Comparison of ENCODE assay signal across 8 mouse cellular contexts in the genomic region with DNA sequence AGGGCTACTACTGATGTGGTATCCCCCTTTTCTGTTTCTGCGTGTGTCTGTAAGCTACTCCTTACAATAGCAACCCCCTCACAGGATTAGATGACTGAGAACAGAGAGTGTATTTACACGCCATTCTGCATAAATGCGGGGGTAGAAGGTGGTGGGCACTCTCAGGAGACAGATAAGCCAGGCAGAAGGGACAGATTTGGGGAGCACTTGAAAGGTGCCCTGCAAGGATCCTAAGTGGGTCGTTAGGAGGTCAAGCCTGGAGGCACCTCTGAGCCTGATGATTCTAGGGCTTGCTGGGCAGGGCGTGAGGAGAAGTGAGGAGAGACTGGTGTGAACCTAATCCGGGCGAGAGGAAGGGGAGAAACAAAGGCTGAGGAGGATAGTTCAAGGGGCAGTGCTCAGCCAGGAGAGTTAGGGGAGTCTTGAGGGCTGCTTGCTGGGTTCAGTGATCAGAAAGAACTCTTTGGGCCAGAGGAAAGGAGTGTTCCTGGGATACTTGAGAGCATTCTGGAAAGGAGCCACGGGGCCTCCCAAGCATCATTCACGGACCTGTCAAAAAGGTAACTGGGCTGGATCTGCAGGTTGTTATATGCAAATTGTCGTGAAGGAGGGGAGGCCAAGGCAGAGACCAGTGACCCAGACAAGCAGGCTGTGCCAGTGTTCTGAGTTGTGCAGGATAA. TPM values are rescaled to one million over a fixed set of nuclear protein-coding genes. Genes with fewer than 3 reads are reported as not detected.
DNase-seq lines count a peak whose midpoint lies in the region; ATAC-seq and TF ChIP-seq lines count a peak whose summit lies in the region.

No protein-coding gene starts in this region.

- H3K79me2 ChIP-seq in CH12.LX (replicated peaks; ENCODE audit: control insufficient read depth, extremely low read depth, insufficient read depth, poor library complexity, severe bottlenecking) = no peaks in the 10 kb centered on the region

- peaks cover 24 to 39% of the 10 kb centered on the region in 2 experiments for H3K36me3 ChIP-seq in CH12.LX (replicated peaks in 1 of 2; ENCODE audit: control insufficient read depth in 1 of 2, insufficient read depth in 1 of 2, low read length in 1 of 2)
- peaks cover 30% of the 10 kb centered on the region for H3K36me3 ChIP-seq in forebrain, embryonic 14.5 days (ENCODE audit: control insufficient read depth, insufficient read depth, low read length)
- H3K36me3 ChIP-seq in limb, embryonic 10.5 days = peaks cover 37% of the 10 kb centered on the region
- peaks cover 32% of the 10 kb centered on the region for H3K36me3 ChIP-seq in midbrain, embryonic 14.5 days (ENCODE audit: control insufficient read depth, insufficient read depth, low read length)

- TF ChIP-seq EP300 in CH12.LX (IDR thresholded peaks at IDR 0.05; ENCODE audit: low read length) = no peak

- in situ Hi-C loops in CH12.LX (cut with MboI; ENCODE audit: low pct_ligation_motif_present, low pct_unique_long_range_greater_than_20kb, low sequenced_read_pairs) = no loop called here

- H3K27ac ChIP-seq in CH12.LX (ENCODE audit: insufficient read depth, low read depth) = no peak overlapping the region
- H3K27ac ChIP-seq in forebrain, embryonic 14.5 days (ENCODE audit: low read depth, low read length) = no peak overlapping the region
- peak overlapping the region; percentile 85 for H3K27ac ChIP-seq in limb, embryonic 10.5 days
- H3K27ac ChIP-seq in midbrain, embryonic 14.5 days (replicated peaks; ENCODE audit: low read depth, low read length) = peak overlapping the region; percentile 17; the same call in 1 of the 2 replicates

- no peak for TF ChIP-seq POLR2A in CH12.LX (IDR thresholded peaks at IDR 0.05; ENCODE audit: low read depth, low read length)

- H3K4me1 ChIP-seq in CH12.LX (ENCODE audit: control insufficient read depth in 1 of 2, insufficient read depth in 2 of 2) = peaks cover 21 to 41% of the 10 kb centered on the region in 2 experiments; a peak in 3 of 4 replicates
- peaks cover 3% of the 10 kb centered on the region; the same call in 1 of the 2 replicates for H3K4me1 ChIP-seq in forebrain, embryonic 14.5 days (ENCODE audit: control insufficient read depth, insufficient read depth, low read length)
- peaks cover 12% of the 10 kb centered on the region for H3K4me1 ChIP-seq in limb, embryonic 10.5 days
- H3K4me1 ChIP-seq in midbrain, embryonic 14.5 days (ENCODE audit: control insufficient read depth, insufficient read depth, low read length) = peaks cover 8% of the 10 kb centered on the region

- H3K9ac ChIP-seq in CH12.LX (ENCODE audit: insufficient read depth, low read depth) = peak overlapping the region; percentile 81
- H3K9ac ChIP-seq in forebrain, embryonic 14.5 days (ENCODE audit: low read length) = peak overlapping the region; percentile 72
- H3K9ac ChIP-seq in midbrain, embryonic 14.5 days (replicated peaks; ENCODE audit: low read length) = peak overlapping the region; percentile 66

- no peak for TF ChIP-seq CTCF in CH12.LX (conservative IDR thresholded peaks at IDR 0.05 in 1 of 2, IDR thresholded peaks at IDR 0.05 in 1 of 2; ENCODE audit: low read depth in 2 of 2, low read length in 2 of 2)

- TF ChIP-seq RAD21 in CH12.LX (IDR thresholded peaks at IDR 0.05; ENCODE audit: low read depth, low read length) = no peak

- peak overlapping the region; percentile 92 for H3K4me2 ChIP-seq in CH12.LX (ENCODE audit: insufficient read depth, low read depth, poor library complexity, severe bottlenecking)
- peak overlapping the region; percentile 70 for H3K4me2 ChIP-seq in forebrain, embryonic 14.5 days (ENCODE audit: low read length)
- H3K4me2 ChIP-seq in midbrain, embryonic 14.5 days (ENCODE audit: low read length) = peak overlapping the region; percentile 87

- WGBS in forebrain, embryonic 14.5 days = 13% methylated on average over 10 of the region's 10 CpGs
- 18% methylated on average over 10 of the region's 10 CpGs for WGBS in limb, embryonic 10.5 days
- WGBS in midbrain, embryonic 14.5 days = 14% methylated on average over 10 of the region's 10 CpGs

- dilution Hi-C loops in CH12.LX (cut with MboI; ENCODE audit: extremely low pct_ligation_motif_present, extremely low pct_unique_long_range_greater_than_20kb, low sequenced_read_pairs) = no loop called here

- ATAC-seq in forebrain, embryonic 14.5 days = no peak; the same call in 1 of the 2 replicates
- ATAC-seq in midbrain, embryonic 14.5 days (ENCODE audit: low FRiP score, low TSS enrichment) = no peak
- no peak for ATAC-seq in granulocyte monocyte progenitor cell, adult 5-6 weeks (replicated peaks; ENCODE audit: poor library complexity, severe bottlenecking)

- H3K27me3 ChIP-seq in CH12.LX (replicated peaks) = no peaks in the 10 kb centered on the region
- H3K27me3 ChIP-seq in forebrain, embryonic 14.5 days (replicated peaks; ENCODE audit: control insufficient read depth, insufficient read depth, low read length) = no peaks in the 10 kb centered on the region
- H3K27me3 ChIP-seq in limb, embryonic 10.5 days (ENCODE audit: low read depth, poor library complexity, severe bottlenecking) = no peaks in the 10 kb centered on the region
- no peaks in the 10 kb centered on the region for H3K27me3 ChIP-seq in midbrain, embryonic 14.5 days (ENCODE audit: control insufficient read depth, insufficient read depth, low read length)

- peaks cover 12% of the 10 kb centered on the region for H3K9me3 ChIP-seq in CH12.LX (replicated peaks; ENCODE audit: low read length)
- H3K9me3 ChIP-seq in forebrain, embryonic 14.5 days (replicated peaks; ENCODE audit: control insufficient read depth, low read length) = no peaks in the 10 kb centered on the region
- H3K9me3 ChIP-seq in limb, embryonic 10.5 days (replicated peaks) = no peaks in the 10 kb centered on the region; the same call in 1 of the 2 replicates
- H3K9me3 ChIP-seq in midbrain, embryonic 14.5 days (ENCODE audit: control insufficient read depth, low read length) = no peaks in the 10 kb centered on the region

- peak; percentile 41 for DNase-seq in cerebellum, adult 11-12 months
- DNase-seq in cerebellum, postnatal 4 days (ENCODE audit: low spot score in 2 of 2) = no peak
- no peak for DNase-seq in CH12.LX (ENCODE audit: extremely low read depth)
- no peak for DNase-seq in forebrain, embryonic 14.5 days (ENCODE audit: low spot score)
- peak; percentile 42 for DNase-seq in limb, embryonic 10.5 days (ENCODE audit: low spot score)
- DNase-seq in midbrain, embryonic 14.5 days = no peak
- DNase-seq in layer of hippocampus, adult 18-20 months (ENCODE audit: low spot score in 2 of 2) = no peak

- H3K4me3 ChIP-seq in CH12.LX (replicated peaks in 1 of 3; ENCODE audit: low read depth in 2 of 3, low read length in 2 of 3, poor library complexity in 1 of 3) = peak overlapping the region; percentile 61 to 69 (median 66)
- peak overlapping the region; percentile 73 for H3K4me3 ChIP-seq in forebrain, embryonic 14.5 days (ENCODE audit: low read depth, low read length)
- peak overlapping the region; percentile 66 for H3K4me3 ChIP-seq in limb, embryonic 10.5 days
- H3K4me3 ChIP-seq in midbrain, embryonic 14.5 days (replicated peaks; ENCODE audit: low read depth, low read length) = peak overlapping the region; percentile 59

RNA-seq across cellular contexts. Expression of a gene that starts 0.9 kb away (rescaled TPM):
- 6.9 and 7.8 TPM in 2 replicates for total RNA-seq in CH12.LX (2012; rRNA removed)
- total RNA-seq in CH12.LX (2014; rRNA removed) = 7.2 TPM in 2 replicates
- polyA plus RNA-seq in CH12.LX (2012; ENCODE audit: insufficient read length, low read depth) = 5.3 and 5.5 TPM in 2 replicates
- 18.9 and 20.6 TPM in 2 replicates for polyA plus RNA-seq in forebrain, embryonic 14.5 days (2014; fragmentation: Nextera tagmentation; extraction: Ambion mirVana)
- polyA plus RNA-seq in limb, embryonic 10.5 days (2016; fragmentation: Nextera tagmentation; extraction: Ambion mirVana) = 21.3 and 21.6 TPM in 2 replicates
- 16.6 and 23.4 TPM in 2 replicates for polyA plus RNA-seq in midbrain, embryonic 14.5 days (2014; fragmentation: Nextera tagmentation; extraction: Ambion mirVana)
- total RNA-seq in layer of hippocampus, adult 18-20 months (2021) = 10 to 100 TPM; 10.5 to 10.6 TPM
- total RNA-seq in granulocyte monocyte progenitor cell, adult 5-6 weeks (2014; fragmentation: Nextera tagmentation) = 5.6 and 8.7 TPM in 2 replicates
- 5.5 and 9.5 TPM in 2 replicates for total RNA-seq in granulocyte monocyte progenitor cell, adult 5-6 weeks (2017)

RNA-seq across cellular contexts. Expression of a gene that starts 12.8 kb away (rescaled TPM):
- total RNA-seq in CH12.LX (2012; rRNA removed) = not detected in 2 replicates
- 0.14 TPM in 1 of 2 replicates, not detected in the other for total RNA-seq in CH12.LX (2014; rRNA removed)
- polyA plus RNA-seq in CH12.LX (2012; ENCODE audit: insufficient read length, low read depth) = 0.14 and 0.23 TPM in 2 replicates
- polyA plus RNA-seq in forebrain, embryonic 14.5 days (2014; fragmentation: Nextera tagmentation; extraction: Ambion mirVana) = 0.19 and 0.42 TPM in 2 replicates
- polyA plus RNA-seq in limb, embryonic 10.5 days (2016; fragmentation: Nextera tagmentation; extraction: Ambion mirVana) = 0.21 TPM in 1 of 2 replicates, not detected in the other
- polyA plus RNA-seq in midbrain, embryonic 14.5 days (2014; fragmentation: Nextera tagmentation; extraction: Ambion mirVana) = 0.21 TPM in 1 of 2 replicates, not detected in the other
- total RNA-seq in layer of hippocampus, adult 18-20 months (2021) = 1 to 10 TPM; 1.2 to 1.5 TPM
- 13.1 and 15.1 TPM in 2 replicates for total RNA-seq in granulocyte monocyte progenitor cell, adult 5-6 weeks (2014; fragmentation: Nextera tagmentation)
- 5.2 and 9.0 TPM in 2 replicates for total RNA-seq in granulocyte monocyte progenitor cell, adult 5-6 weeks (2017)

RNA-seq across cellular contexts. Expression of a gene that starts 17.5 kb away (rescaled TPM):
- total RNA-seq in CH12.LX (2012; rRNA removed) = not detected in 2 replicates
- not detected in 2 replicates for total RNA-seq in CH12.LX (2014; rRNA removed)
- polyA plus RNA-seq in CH12.LX (2012; ENCODE audit: insufficient read length, low read depth) = not detected in 2 replicates
- not detected in 2 replicates for polyA plus RNA-seq in forebrain, embryonic 14.5 days (2014; fragmentation: Nextera tagmentation; extraction: Ambion mirVana)
- not detected in 2 replicates for polyA plus RNA-seq in limb, embryonic 10.5 days (2016; fragmentation: Nextera tagmentation; extraction: Ambion mirVana)
- not detected in 2 replicates for polyA plus RNA-seq in midbrain, embryonic 14.5 days (2014; fragmentation: Nextera tagmentation; extraction: Ambion mirVana)
- total RNA-seq in layer of hippocampus, adult 18-20 months (2021) = not detected
- not detected in 2 replicates for total RNA-seq in granulocyte monocyte progenitor cell, adult 5-6 weeks (2014; fragmentation: Nextera tagmentation)
- not detected in 2 replicates for total RNA-seq in granulocyte monocyte progenitor cell, adult 5-6 weeks (2017)

RNA-seq across cellular contexts. Expression of a gene that starts 38.2 kb away (rescaled TPM):
- not detected in 2 replicates for total RNA-seq in CH12.LX (2012; rRNA removed)
- not detected in 2 replicates for total RNA-seq in CH12.LX (2014; rRNA removed)
- polyA plus RNA-seq in CH12.LX (2012; ENCODE audit: insufficient read length, low read depth) = not detected in 2 replicates
- polyA plus RNA-seq in forebrain, embryonic 14.5 days (2014; fragmentation: Nextera tagmentation; extraction: Ambion mirVana) = not detected in 2 replicates
- polyA plus RNA-seq in limb, embryonic 10.5 days (2016; fragmentation: Nextera tagmentation; extraction: Ambion mirVana) = not detected in 2 replicates
- polyA plus RNA-seq in midbrain, embryonic 14.5 days (2014; fragmentation: Nextera tagmentation; extraction: Ambion mirVana) = 0.15 TPM in 1 of 2 replicates, not detected in the other
- under 1 TPM in 1 of 2 experiments, not detected in 1; 0.15 TPM for total RNA-seq in layer of hippocampus, adult 18-20 months (2021)
- total RNA-seq in granulocyte monocyte progenitor cell, adult 5-6 weeks (2014; fragmentation: Nextera tagmentation) = 0.28 TPM in 1 of 2 replicates, not detected in the other
- not detected in 2 replicates for total RNA-seq in granulocyte monocyte progenitor cell, adult 5-6 weeks (2017)

RNA-seq across cellular contexts. Expression of a gene that starts 39.6 kb away (rescaled TPM):
- total RNA-seq in CH12.LX (2012; rRNA removed) = not detected in 2 replicates
- total RNA-seq in CH12.LX (2014; rRNA removed) = not detected in 2 replicates
- polyA plus RNA-seq in CH12.LX (2012; ENCODE audit: insufficient read length, low read depth) = not detected in 2 replicates
- polyA plus RNA-seq in forebrain, embryonic 14.5 days (2014; fragmentation: Nextera tagmentation; extraction: Ambion mirVana) = not detected in 2 replicates
- 0.73 and 0.94 TPM in 2 replicates for polyA plus RNA-seq in limb, embryonic 10.5 days (2016; fragmentation: Nextera tagmentation; extraction: Ambion mirVana)
- not detected in 2 replicates for polyA plus RNA-seq in midbrain, embryonic 14.5 days (2014; fragmentation: Nextera tagmentation; extraction: Ambion mirVana)
- not detected for total RNA-seq in layer of hippocampus, adult 18-20 months (2021)
- not detected in 2 replicates for total RNA-seq in granulocyte monocyte progenitor cell, adult 5-6 weeks (2014; fragmentation: Nextera tagmentation)
- total RNA-seq in granulocyte monocyte progenitor cell, adult 5-6 weeks (2017) = not detected in 2 replicates

Comparison
In these comparisons a context has a peak if more than half of its experiments do, and no peak if none do; other contexts are left out.
1. DNase-seq: peak in cerebellum, adult 11-12 months (single experiment) and limb, embryonic 10.5 days (single experiment); none in cerebellum, postnatal 4 days (0 of 2), CH12.LX (single experiment), forebrain, embryonic 14.5 days (single experiment), midbrain, embryonic 14.5 days (single experiment) and layer of hippocampus, adult 18-20 months (0 of 2).
2. H3K27ac ChIP-seq: peak in limb, embryonic 10.5 days (single experiment) and midbrain, embryonic 14.5 days (single experiment); none in CH12.LX (single experiment) and forebrain, embryonic 14.5 days (single experiment).
3. Peak in every context shown above with its lines, with median percentiles within 50 percentile points of each other: H3K4me2 ChIP-seq, H3K4me3 ChIP-seq and H3K9ac ChIP-seq.